Mouse (Mus musculus) heart, postnatal 0 days (tissue): Measurements from ENCODE around the gene Tmem273. TPM values are rescaled to one million over a fixed set of nuclear protein-coding genes. Genes with fewer than 3 reads are reported as not detected.

ENCODE experiments used
- ATAC-seq: fragments of 200-750 bp; cut with Nextera tagmentation; 2 replicates; pipeline ENCODE4 v1.8.0; 2017; ENCODE audit warnings: low read depth, moderate number of reproducible peaks, moderate library complexity; ENCODE audit not compliant: insufficient read depth
- DNase-seq: peaks from one replicate; pipeline ENCODE4 v3.0.0-alpha.2; 2016; ENCODE audit warnings: low spot score
- H3K27ac ChIP-seq: fragments of 300-500 bp; sonication (generic); 2 replicates; pipeline ENCODE4 v1.5.1; 2014; ENCODE audit warnings: low read depth, mild to moderate bottlenecking
- H3K27me3 ChIP-seq: fragments of 300-500 bp; sonication (generic); 2 replicates; pipeline ENCODE4 v1.6.1; 2014; ENCODE audit warnings: low read length, mixed read lengths; ENCODE audit not compliant: control insufficient read depth, insufficient read depth
- H3K36me3 ChIP-seq: fragments of 300-500 bp; sonication (generic); replicated peaks from 2 replicates; pipeline ENCODE4 v1.6.1; 2014; ENCODE audit warnings: low read length, mixed read lengths; ENCODE audit not compliant: control insufficient read depth, insufficient read depth
- H3K4me1 ChIP-seq: fragments of 300-500 bp; sonication (generic); 2 replicates; pipeline ENCODE4 v1.6.1; 2014; ENCODE audit warnings: antibody characterized with exemption; ENCODE audit not compliant: control insufficient read depth, insufficient read depth
- H3K4me2 ChIP-seq: fragments of 300-500 bp; sonication (generic); 2 replicates; pipeline ENCODE4 v1.6.1; 2014; ENCODE audit warnings: low read depth, mild to moderate bottlenecking, low read length, moderate library complexity
- H3K4me3 ChIP-seq: fragments of 300-500 bp; sonication (generic); 2 replicates; pipeline ENCODE4 v1.5.1; 2014; ENCODE audit warnings: low read depth, low read length
- H3K9ac ChIP-seq: fragments of 300-500 bp; sonication (generic); replicated peaks from 2 replicates; pipeline ENCODE4 v1.6.1; 2014; ENCODE audit warnings: low read depth, low read length, mixed read lengths
- H3K9me3 ChIP-seq: fragments of 300-500 bp; sonication (generic); replicated peaks from 2 replicates; pipeline ENCODE4 v1.6.1; 2016; ENCODE audit warnings: low read length; ENCODE audit not compliant: control insufficient read depth
- CTCF ChIP-seq: IDR thresholded peaks from 2 replicates; pipeline ENCODE4 v1.5.1; 2016; ENCODE audit warnings: antibody characterized with exemption, control low read depth, low read depth
- EP300 ChIP-seq: IDR thresholded peaks from 2 replicates; pipeline ENCODE4 v1.6.1; 2016; ENCODE audit warnings: antibody characterized with exemption, low read depth
- WGBS: fragments of 180-500 bp; shearing (Covaris S2); extraction: QIAGEN DNeasy Blood & Tissue Kit; methylation state at CpG from one replicate; pipeline ENCODE4 v1.1.7; 2014; 5-methylcytosine and 5-hydroxymethylcytosine counted together
- polyA plus RNA-seq: library from polyadenylated mRNA; unstranded; fragments of >200 nt; fragmentation: Nextera tagmentation; extraction: Ambion mirVana; gene quantifications from 2 replicates; pipeline ENCODE4 v1.2.1, GENCODE M21; 2015
- total RNA-seq: library from RNA; depleted of rRNA; stranded (reverse); fragments of >200 nt; gene quantifications from 2 replicates; pipeline ENCODE4 v1.2.3, GENCODE M21; 2014; ENCODE audit warnings: low replicate concordance

The Tmem273 gene
- total and polyA plus RNA-seq, 2 experiments from 2014 or later, result 0.27 to 0.42 TPM

DNA sequence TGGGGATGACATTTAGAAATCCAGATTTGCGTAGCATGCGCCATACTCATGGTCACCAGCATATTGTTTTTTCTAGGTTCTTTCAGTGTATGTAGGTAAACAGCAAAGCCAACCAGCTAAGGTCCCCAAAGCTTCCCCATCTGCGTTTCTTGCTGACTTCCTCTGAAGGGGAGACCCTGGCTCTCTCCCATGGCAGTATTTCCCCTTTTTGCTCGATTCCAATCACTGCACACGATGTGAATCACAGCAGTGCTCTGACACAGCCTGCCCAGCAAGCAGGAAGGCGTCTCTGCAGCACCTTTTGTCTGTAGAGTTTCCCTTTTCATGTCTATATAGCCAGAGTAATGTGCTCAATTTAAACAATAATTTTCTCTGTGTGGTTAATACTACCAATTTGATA lies 26.7 kb downstream of the Tmem273 start:
- Histone ChIP-seq H3K4me2 (no peak overlapping the region), H3K36me3 (no peaks in the 10 kb centered on the region), H3K27me3 (no peaks in the 10 kb centered on the region), H3K27ac (no peak overlapping the region), H3K9ac (no peak overlapping the region), H3K4me1 (no peaks in the 10 kb centered on the region), H3K4me3 (no peak overlapping the region), H3K9me3 (no peaks in the 10 kb centered on the region)
- TF ChIP-seq CTCF, result no peak
- WGBS, result 73% methylated on average over 6 of the region's 6 CpGs
- ATAC-seq (no peak), DNase-seq (no peak)

DNA sequence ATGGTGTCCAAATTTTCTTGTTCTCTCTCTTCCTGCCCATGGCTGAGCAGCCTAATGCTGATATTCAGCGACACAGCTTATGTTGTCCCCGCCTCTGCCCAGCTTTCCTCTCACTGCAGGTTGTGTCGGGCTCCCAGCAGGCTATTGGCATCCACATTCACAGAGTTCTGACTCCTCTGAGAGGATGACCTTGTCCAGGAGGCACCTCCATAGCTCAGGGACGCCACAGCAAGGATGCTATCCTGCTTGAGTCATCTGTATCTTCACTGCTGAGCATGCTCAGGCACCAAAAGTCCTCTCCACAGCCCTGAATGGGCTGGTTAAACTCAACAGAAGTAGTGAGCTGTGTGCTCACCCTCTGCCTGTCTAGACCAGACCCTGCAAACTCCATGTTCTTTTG lies 29.2 kb downstream of the Tmem273 start:
- ATAC-seq (no peak), DNase-seq (no peak)
- H3K27ac ChIP-seq, result no peak overlapping the region

DNA sequence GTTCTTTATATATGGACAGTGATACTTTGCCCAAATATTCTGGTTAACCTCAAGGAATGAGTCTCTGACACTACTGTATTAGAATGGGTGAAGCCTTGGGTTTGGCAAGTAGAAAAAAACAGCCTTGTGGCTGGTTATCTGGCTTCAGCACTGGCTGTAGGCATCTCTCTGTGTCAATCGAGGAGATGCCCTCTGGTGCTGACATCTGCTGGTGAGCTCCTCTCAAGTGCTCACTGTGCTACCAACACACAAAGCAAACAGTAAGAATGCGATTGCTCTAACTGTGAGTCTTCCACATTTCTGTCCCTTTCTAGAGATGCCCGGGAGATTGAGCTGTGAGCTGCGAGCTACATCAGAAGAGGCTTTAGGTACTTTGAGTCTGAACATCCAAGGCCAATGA lies 30.8 kb downstream of the Tmem273 start:
- no peaks in the 10 kb centered on the region for H3K9me3 ChIP-seq
- H3K27ac ChIP-seq, result peak overlapping the region; percentile 64; the same call in 1 of the 2 replicates
- no peak overlapping the region for H3K9ac ChIP-seq
- peaks cover 10% of the 10 kb centered on the region for H3K4me1 ChIP-seq
- ATAC-seq (no peak), DNase-seq (no peak)
- no peaks in the 10 kb centered on the region for H3K36me3 ChIP-seq
- WGBS, result 67% methylated on average over 4 of the region's 4 CpGs
- H3K27me3 ChIP-seq, result no peaks in the 10 kb centered on the region
- H3K4me2 ChIP-seq, result no peak overlapping the region
- TF ChIP-seq CTCF (peak; percentile 11; the same call in 1 of the 2 replicates), EP300 (no peak)
- H3K4me3 ChIP-seq, result no peak overlapping the region

More for the DNA sequence above, 29.2 kb downstream of the Tmem273 start:
- no peak overlapping the region for H3K4me2 ChIP-seq
- TF ChIP-seq CTCF (no peak), EP300 (no peak)
- H3K36me3 ChIP-seq, result no peaks in the 10 kb centered on the region
- H3K9me3 ChIP-seq, result no peaks in the 10 kb centered on the region
- WGBS, result 54% methylated on average over 4 of the region's 4 CpGs
- H3K9ac ChIP-seq, result no peak overlapping the region
- peaks cover 10% of the 10 kb centered on the region for H3K4me1 ChIP-seq
- H3K4me3 ChIP-seq, result no peak overlapping the region
- H3K27me3 ChIP-seq, result no peaks in the 10 kb centered on the region

DNA sequence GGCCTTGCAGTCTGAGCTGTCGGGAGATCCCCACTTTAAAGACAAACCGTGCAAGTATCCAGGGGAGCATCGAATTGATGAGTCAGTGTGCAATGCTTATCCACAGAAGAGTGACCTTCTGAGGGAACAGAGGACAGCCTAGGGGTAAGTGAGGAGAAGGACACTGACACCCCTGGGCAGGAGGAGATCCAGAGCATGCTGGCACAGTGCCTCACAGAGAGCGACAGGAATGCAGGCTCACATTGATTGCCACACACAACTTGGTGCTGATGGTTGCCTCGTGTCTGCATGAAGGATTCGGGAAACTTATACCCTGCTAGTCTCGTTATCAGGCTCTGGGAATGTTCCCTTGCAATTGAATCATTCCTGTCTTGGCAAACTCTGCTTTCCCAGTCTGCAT lies 31.5 kb downstream of the Tmem273 start:
- TF ChIP-seq EP300 (no peak; the same call in 1 of the 2 replicates), CTCF (no peak)
- Histone ChIP-seq H3K9me3 (no peaks in the 10 kb centered on the region), H3K4me3 (no peak overlapping the region), H3K4me2 (no peak overlapping the region), H3K27me3 (no peaks in the 10 kb centered on the region), H3K9ac (no peak overlapping the region), H3K27ac (peak overlapping the region; percentile 64), H3K4me1 (peaks cover 10% of the 10 kb centered on the region), H3K36me3 (no peaks in the 10 kb centered on the region)
- ATAC-seq, result peak; percentile 88
- peak; percentile 83 for DNase-seq
- WGBS, result 22% methylated on average over 7 of the region's 7 CpGs

DNA sequence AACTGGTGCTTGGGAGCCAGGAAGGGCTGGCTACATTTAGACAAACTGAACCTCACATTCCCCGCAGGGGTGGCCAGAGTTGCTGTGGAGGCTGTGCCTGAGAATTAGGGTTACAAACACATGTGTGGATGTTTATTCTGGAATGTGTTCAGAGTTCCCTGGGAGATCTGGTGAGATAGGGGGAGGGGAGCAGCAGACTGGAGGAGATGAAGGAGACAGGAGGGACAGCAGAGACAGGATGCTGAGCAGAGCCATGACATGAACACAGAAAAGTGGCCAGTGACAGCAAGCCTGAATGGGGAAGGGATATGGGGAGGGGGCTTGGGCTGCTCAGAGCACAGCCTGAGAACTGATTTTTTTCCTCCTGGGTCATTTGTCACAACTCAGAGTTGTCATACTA lies 33.5 kb downstream of the Tmem273 start:
- Histone ChIP-seq H3K4me2 (no peak overlapping the region), H3K9ac (no peak overlapping the region), H3K4me3 (no peak overlapping the region), H3K9me3 (no peaks in the 10 kb centered on the region), H3K27me3 (no peaks in the 10 kb centered on the region), H3K4me1 (peaks cover 10% of the 10 kb centered on the region), H3K36me3 (no peaks in the 10 kb centered on the region), H3K27ac (no peak overlapping the region)
- ATAC-seq (no peak), DNase-seq (no peak)
- 44% methylated on average over 1 of the region's 1 CpGs for WGBS
- TF ChIP-seq CTCF, result no peak
- no peak for TF ChIP-seq EP300

DNA sequence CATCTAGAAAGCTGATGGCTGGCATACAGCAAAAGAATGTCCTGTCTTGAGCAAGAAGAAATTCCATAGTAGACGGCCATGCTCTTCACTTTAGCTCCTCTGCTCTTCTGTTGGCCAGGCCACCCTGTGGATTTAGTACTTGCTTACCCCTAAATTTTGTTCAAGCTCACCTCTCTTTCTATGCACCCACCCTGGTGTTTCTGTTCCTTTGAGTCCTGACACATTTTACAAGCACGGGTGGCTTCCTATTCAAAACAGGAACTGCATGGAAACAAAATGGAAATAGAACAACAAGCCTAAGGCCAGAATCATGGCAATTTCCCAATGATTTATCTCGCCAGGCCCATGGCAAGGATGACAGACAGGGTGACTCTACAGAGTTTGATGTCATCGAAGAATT lies 37.0 kb downstream of the Tmem273 start:
- no peak for ATAC-seq
- WGBS, result 74% methylated on average over 4 of the region's 4 CpGs
- Histone ChIP-seq H3K9ac (no peak overlapping the region), H3K4me2 (no peak overlapping the region), H3K36me3 (no peaks in the 10 kb centered on the region), H3K4me3 (no peak overlapping the region), H3K9me3 (no peaks in the 10 kb centered on the region), H3K27me3 (no peaks in the 10 kb centered on the region), H3K27ac (no peak overlapping the region), H3K4me1 (peaks cover 19% of the 10 kb centered on the region)
- no peak for TF ChIP-seq EP300
- no peak for TF ChIP-seq CTCF
- DNase-seq, result no peak
